Mouse (Mus musculus) thymus, postnatal 14 days (tissue): ENCODE measurements around the gene Il18.

ENCODE experiments used
- DNase-seq: peaks from one replicate; pipeline ENCODE4 v3.0.0; 2021

The Il18 gene

DNA sequence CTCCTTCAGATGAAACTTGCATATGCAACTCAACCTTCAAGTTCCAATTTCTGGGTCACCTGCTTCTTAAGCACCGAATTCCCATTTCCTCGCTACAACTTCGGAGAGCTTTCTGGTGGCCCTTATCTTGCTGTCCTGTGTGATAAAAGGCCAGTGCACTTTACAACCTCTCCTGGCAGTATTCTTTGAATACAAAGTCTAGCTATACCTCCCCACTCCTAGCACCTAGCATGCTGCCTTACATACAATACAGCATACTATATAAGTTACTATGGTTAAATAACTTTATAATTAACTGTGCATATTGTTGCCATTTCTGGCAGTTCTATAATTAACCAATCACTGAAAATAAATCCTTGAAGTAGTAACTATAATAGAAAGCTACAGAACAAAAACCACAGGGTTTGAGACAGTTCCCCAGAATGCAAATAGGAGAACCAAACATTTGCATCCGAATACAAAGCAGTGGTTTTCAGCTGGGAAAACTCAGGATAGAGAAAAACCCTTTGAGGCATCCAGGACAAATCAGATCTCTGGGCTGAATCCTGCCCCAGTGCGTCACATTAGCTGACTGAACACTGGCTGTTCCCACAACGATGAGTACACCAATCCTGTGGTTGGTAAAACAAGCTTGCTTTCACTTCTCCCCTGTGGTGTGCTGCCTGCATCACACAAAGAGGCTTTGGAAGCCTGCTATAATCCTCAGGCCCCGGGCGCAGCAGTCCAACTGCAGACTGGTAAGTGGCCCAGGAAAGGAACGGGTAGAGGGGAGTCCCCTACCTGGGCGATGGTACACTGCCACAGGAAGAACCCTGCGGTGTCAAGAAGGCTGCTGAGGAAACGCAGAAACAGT is at the start of gene Il18:
TSS of gene Il18 (plus strand) at position 587 of the 853 bp plus-strand sequence.
- DNase-seq: peak; percentile 50

DNA sequence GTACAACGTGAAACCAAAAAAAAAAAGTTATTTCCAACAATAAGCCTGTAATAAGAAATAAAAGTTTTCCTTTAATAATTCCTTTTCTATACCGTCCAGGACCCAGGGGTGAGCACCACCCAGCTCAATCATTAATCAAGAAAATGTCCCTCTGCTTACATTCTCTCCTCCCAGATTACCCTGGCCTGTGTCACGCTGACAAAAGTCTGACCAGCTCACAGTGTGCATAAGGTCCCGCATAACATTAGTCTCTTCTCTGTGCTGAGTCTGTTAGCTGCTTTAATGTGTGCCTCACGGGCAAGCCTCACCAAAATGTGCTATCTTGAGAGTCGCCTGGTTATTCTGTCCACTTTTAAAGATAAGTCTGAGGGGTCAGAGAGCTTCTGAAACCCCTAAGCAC is 49.2 kb upstream of the Il18 start:
- DNase-seq: no peak

DNA sequence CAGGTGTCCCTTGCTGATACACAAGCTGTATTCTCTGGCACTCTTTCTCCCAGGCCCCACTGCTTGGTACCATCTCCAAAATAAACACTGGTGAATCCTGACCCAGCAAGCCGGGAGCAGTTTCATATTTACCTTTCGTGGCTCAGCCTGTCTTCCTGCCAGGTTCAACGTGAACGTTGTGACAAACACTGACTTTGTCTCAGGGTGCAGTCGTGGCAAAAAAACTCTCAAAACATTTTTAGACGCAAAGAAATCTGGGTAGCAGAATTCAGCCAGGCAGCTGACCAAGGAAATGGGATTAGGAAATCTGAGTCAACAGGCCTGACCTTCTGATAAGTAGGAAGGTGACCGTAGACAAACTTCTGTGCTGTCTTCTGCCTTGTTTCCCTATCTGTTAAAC is 47.1 kb upstream of the Il18 start:
- DNase-seq: no peak

DNA sequence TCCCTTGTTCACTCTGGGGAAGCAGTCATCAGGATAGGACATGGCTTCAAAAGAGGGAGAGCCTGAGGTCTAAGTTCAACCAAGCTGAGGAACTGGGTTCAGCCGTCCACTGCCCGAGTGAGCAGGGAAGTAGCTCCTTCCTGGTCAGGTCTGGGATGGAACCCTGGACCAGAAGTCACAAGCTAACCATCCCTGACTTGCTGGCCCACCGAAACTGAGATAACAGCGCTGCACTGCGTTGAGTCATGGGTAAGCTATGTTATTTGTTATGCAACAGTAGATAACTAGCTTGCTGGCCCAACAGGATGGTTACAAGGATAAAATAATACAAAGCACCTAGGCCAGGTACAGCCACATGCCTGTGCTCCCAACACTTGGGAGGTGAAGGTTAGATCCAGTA is 39.2 kb upstream of the Il18 start:
- DNase-seq: no peak

DNA sequence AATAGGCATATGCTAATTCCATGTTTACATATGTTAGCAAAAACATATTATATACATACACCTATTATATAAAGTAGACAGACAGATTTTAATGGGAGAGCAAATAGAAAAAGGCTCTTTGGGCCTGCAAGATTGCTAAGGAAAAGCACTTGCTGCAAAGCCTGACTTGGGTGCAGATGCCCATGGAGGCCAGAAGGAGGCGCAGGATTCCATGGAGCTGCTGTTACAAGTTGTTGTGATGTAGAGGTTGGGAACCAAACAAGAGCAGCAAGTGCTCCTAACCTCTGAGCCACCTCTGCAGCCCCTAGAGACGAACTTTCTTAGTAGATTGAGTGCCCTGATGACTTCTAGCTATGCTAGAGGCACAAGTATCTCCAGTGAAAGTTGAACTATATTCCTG is 35.8 kb upstream of the Il18 start:
- peak; percentile 44 for DNase-seq

DNA sequence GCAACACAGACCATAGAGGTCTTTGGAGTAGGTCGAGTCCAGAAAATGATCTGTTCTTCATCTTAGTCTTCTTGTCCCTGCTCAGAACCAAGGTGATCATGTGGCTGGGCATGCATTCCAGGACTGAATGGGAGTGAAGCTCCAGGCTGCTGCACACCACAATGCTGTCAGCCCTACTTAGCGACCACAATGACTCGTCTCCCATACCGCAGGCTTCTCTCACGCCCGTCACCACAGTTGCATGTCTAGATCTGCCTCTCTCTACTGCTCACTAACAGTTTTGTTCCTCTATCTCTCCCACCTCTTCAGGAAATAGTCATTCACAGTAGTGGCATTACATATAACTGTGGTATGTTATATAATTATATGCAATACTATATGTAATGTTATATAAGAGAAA is 33.9 kb upstream of the Il18 start:
- no peak for DNase-seq

DNA sequence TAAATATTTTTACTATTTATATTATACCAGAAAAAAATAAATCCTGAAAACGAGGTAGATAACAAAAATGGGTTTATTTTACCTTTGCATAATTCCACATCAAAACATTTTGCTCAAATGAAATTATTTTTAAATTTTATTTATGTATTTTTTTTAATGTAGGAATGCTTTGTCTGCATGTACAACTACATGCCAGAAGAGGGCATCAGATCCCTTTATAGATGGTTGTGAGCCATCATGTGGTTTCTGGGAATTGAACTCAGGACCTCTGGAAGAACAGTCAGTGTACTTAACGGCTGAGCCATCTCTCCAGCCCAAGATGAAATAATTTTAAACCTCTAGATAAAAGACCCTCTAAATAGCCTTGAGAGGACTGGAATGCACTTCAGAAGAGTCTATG is 33.1 kb upstream of the Il18 start:
- no peak for DNase-seq

DNA sequence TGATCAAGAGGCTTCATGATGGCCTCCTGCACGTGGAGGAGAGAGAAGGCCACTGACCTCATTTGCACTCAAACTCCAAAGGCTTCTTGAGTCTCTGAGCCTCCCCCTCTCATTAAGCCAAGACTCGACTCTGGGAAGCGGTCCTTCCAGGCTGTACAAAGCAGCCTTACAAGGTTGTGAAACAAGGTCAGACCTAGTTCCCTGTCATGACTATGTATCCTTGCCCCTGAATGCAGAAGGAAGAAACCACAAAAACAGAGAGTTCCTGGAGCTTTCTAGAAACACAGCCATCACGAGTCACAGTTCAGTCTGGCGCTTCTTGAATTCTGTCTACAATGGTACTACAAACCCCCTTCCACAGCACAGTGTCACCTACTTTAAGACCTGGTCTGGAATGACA is 32.1 kb upstream of the Il18 start:
- DNase-seq: no peak

DNA sequence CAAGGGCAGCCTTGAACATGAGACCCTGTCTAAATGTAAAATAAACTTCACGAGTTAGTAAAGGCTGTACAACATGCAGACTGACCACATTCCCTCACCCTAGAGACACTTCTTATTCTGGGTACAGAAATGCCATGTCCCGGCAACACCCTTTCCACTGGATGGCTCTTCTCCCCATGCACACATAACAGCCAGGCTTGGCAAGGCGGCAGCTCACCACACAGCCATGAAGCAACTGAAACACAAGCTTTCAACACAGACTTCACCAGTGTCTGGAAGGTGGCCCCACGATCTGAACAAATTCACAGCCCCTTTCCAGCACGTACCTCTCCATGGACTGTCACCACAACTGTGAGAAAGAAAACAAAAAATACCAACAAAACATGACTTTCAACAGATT is 29.7 kb upstream of the Il18 start:
- no peak for DNase-seq

DNA sequence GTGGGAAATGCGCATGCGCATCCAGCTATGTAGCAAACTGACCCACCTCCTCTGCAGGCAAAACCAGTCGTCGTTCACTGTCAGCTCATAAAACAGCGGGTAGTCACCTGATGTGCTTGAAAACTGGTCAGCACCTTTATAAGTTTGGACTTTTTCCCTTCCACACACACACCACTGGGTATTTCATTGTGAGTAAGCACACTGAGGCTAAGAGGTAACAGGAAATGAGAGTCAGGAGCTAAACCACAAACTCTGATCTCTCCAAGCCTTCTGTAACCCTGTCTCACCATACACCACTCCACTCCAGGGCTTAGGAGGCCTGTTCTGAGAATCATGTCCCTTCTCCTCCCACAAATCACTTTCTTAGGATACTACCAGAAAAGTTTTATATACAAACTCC is 29.0 kb upstream of the Il18 start:
- DNase-seq: no peak

DNA sequence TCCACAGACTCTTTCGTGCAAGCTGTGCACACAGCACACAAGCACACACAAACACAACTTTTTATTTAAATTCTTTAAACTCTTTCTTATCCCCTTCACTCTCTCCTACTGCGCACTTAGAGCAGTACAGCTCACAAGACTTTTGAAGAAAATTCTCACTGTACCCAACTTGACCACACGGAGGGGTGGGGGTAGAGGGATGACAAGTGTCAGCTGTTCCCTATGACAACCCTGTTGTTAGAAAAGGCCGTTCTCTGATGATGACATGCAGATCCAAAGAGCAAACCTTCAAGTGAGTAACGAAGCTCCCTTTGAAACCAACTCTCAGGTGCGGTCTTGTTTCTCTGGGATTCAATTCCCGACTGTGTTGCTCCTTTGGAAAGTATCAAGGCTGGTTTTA is 26.8 kb upstream of the Il18 start:
- DNase-seq: peak; percentile 50

DNA sequence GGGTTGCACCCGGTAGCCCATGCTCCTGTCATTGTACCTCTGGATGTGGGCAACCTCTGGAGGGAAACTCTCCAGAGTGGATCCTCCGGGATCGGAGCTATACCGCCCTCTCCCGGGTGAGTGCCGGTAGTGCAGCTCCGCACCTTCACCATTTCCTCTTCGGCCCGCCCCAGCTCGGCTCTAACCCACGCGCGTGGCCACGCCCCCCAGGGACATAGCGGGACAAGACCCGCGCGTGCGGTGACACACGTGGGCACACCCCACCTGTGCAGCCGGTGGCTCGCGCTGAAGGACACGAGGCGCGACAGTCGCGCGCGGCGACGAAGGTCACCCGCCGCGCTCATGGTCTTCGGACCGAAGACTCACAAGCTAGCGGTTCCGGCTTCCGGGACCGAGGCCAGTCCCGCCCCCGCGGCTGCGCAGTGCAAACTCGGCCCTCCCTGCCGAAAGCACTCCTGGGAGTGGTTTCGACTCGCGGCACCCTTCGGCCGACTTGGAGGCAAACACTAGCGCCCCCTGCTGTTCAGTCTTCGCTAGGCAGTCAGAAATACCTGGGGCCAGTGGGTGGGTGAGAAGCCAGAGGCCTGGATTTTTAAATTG is 26.2 kb upstream of the Il18 start, which contains the start of gene Pts:
TSS of gene Pts (minus strand) at position 432 of the 600 bp plus-strand sequence.
- DNase-seq: peak; percentile 98

DNA sequence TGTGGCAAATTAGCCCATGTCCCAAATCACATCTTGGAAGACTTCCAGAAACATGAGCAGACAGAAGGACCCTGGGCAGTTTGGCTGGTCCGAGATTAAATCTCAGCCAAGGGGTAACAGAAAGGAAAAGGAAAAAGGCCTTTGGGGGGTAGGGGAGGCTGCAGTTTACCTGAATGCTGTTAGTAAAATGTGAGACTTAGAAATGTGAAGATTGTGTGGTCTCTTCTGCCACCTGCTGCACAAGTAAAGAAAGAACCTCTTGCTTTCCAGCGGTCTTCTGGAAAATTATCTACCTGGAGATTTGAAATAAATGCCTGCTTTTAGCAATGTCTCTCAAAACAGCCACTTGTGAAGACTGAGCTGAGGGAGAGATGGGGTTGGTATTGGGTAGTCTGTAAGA is 23.7 kb upstream of the Il18 start:
- peak; percentile 51 for DNase-seq

DNA sequence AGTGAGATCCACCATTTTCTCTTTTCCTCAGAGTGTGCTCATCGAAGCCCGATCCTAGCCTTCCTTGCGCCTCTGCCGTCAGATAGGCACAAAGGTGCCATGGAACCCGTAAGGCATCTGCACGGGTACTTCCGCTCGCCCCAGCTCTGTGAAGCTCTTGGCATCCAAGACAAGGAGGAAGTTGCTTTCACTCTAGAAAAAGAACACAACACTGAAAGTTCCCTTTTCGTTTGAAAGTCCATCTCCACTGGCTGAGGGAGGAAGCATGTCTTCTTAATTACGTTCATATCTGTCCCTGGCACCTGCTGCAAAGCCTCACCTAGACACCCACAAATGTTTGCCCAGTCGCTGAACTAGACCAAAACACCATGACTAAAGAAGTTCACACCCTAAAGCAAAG is 21.3 kb upstream of the Il18 start:
- peak; percentile 73 for DNase-seq

DNA sequence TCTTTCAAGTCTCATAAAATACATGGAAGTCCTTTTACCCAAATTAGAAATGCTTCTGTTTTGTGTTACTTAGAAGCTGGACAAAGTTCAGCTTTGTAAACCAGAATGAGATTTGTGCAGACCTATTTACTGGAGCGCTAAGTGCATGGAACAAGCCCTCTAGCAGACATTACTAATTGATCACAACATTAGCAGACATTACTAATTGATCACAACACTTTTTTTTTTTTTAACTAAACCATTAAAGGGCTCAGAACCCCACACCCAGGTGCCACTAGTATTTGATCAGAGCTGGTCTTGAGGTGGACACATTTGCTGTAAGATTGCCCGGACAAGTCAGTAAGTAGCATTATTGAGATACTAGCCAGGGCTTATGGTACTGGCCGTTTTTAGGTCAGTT is 20.8 kb upstream of the Il18 start:
- no peak for DNase-seq

DNA sequence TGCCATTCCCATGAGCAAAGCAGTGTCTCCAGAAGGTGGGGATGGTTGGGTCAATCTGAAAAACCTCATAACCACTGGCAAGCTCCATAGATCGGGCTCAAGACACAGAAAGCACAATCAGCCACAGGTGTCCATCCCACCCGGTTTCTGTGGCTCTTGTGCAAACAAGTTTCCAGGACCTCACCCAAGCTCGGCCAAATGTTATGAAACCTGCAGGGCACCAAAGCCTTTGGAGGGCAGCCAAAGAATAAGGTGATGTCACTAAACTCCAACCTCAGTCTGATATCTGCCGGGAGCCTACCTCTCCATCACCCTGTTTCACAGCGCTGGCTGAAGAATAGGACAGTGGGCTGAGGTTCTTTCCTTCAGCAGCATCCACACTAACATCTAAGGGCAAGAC is 18.7 kb upstream of the Il18 start:
- DNase-seq: no peak

DNA sequence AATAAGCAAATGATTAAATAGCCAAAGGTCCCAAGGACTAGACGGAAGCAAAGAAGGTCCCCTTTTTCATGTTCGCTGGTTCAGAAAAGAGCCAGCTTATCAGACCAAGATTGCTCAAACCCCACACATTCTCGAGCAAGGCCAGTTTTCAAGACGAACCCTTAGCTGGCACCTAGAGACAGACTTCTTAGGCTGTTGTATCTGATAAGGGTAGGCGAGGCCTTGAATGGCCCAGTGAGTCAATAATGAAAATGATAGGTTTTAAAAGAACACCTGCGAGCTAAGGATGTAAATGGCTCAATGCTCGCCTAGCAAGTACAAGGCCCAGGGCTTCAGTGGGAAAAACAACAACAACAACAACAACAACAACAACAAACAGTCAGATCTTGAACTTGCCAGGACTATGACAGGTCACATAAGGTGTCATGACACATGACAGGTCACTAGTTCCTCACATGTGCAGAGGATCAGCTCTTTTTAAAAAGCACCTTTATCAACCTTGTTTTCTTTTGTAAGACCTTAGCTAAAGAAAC is 18.0 kb upstream of the Il18 start:
- DNase-seq: no peak

DNA sequence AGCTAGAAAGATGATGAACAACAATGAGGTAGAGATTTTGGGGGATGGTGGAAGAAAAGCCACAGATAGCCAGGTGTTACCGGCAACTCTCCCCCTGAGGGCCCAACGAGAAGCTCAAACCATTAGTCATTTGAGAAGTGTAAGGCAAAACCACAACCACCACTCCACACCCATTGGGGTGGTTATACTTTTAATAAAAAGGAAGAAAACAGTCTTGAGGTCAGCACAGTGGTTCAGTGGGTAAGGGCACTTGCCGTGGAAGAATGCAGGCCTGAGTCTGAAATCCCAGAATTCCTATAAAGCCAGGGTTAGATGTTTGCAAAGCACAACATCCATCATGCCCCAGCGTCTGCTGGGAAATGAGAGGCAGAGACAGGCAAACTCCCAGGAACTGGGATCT is 17.3 kb upstream of the Il18 start:
- DNase-seq: no peak

DNA sequence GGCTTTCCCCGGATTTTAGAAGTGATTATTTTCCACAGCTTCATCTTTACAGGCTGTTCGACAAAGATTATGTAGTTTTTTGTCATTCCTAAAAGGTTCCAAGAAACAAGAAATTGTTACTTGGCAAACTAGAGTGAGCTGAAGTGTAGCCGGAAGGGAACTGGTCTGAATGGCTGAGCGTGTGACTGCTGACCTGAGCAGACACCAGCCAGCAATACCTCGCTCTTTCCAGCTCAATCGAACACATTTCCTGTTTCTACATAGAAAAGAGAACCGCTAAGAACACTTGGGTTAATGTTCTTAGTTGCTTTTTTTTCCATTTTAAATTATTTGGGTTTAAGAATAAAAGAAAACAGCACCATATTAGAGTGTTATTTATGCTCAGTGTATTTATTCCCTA is 14.5 kb upstream of the Il18 start:
- DNase-seq: no peak

DNA sequence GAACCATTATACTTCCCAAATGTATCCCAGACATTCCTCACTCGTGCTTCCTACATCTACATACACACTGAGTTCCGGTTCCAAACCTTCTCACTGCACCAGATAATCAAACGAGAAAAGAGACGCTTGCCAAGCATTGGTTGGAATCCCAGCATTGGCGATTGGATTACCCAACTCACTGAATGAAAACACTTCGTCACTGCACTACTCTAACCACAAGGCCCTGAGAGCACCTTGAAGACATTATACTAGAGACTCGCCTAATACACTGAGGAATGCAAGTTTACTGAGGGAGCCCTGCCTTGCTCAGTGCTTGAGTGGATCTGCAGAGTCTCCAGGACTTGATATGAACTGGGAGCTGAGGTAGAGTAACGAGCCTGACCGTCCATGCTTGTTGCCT is 12.2 kb upstream of the Il18 start:
- DNase-seq: no peak

DNA sequence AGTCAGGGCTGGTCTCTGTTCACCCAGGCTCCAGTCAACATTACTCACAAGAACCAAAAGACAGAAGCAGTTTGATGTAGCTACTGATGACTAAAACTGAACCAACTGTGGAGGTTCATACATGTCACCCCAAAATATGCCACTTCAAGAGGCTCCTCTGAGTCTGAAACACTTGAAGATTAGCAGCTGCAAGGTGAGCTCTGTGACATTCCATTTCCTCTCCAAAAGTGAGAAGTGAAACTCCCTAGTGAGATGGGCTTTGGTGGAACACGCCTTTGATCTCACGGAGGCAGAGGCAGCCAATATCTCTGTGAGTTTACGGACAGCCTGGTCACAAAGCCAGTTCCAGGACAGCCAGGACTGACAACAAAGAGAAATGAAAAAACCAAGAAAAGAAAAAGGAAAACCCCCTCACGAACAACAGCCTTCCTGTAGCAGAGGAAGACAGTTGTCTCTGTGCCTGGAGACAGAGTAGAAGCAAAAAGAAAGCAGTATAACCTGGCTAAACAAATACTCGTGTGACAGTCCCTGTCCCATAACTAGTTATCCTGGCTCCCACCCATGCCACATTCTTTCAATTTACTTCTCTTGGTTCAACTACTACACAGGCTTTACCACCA is 6.7 kb upstream of the Il18 start:
- DNase-seq: peak; percentile 42

DNA sequence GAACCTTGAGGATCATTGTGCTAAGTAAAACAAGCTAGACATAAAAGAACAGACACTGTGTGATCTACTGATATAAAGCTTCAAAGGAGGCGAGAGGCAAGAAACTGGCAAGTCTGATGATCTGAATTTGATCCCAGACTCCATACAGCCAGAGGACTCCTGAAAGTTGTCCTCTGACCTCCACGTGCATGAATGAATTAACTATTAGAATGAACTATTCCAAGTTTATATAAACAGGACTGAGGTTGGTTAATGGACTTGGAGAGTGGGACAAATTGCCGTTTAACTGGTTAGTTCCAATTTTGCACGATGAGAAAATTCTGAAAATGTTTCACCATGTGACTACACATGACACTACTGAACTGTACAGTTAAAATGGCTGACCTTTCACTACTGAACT is 5.7 kb upstream of the Il18 start:
- no peak for DNase-seq

DNA sequence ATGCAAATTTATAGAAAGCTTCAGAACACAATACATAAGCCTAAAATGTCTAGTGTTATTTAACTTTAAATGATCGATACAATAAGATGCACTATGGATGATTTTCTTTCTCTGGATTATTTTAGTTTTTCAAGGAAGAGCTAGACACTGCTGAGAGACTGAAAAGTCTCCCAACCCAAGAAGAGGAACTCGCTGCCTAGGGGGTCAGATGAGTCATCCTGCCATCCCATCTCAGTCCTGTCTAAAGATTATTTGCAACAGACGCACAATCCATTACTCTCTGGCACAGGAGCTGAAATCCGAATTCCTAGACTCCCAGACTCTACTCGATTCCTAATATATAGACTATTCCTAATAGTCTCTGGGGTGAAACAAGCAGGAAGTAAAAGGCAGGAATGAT is 2.4 kb upstream of the Il18 start:
- DNase-seq: no peak

DNA sequence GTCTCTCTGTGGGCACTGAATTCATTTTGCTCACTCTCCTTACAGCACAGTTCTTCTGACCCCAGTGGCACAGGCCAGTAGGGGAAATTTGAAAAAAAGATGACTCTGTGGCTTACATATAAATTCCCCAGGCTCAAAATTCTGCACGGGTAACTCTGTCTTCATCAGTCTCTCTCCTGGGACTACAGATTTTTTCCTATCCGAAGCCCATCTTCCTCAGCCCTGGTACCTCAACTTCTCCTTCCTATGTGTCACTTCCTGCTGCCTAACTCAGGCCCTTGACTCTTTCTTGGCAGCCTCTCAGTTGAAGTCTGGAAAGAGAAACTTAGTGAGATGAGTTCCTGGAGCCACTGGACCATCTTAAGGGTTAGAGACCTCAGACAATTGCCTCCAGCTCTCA is 1.1 kb upstream of the Il18 start:
- DNase-seq: no peak
